Mouse (Mus musculus): ENCODE data around the gene Kirrel3. TPM values are rescaled to one million over a fixed set of nuclear protein-coding genes. Genes with fewer than 3 reads are reported as not detected.

Gene Kirrel3
- total RNA-seq, 2 experiments from 2014 or later = 0.64 to 0.83 TPM

DNA sequence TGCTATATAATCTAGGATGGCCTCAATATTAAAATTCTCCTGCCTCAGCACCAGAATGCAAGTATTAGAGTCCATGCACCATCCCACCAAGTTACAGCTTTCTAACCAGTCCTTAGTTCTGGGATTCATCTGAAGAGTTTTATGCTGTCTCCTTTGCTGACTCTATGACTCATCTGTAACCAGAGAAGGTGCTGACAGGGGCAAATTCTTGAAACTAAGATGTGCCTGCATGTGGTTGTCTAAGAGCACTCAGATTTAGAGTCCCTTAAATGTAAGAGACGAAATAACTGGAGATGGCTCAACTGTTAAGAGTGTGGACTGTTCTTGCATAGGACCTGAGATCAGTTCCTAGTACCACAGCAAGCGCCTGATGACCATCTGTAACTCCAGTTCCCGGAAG, 295.7 kb downstream of the Kirrel3 start:
- intact Hi-C loops (cut with DNase I) = no loop called here

DNA sequence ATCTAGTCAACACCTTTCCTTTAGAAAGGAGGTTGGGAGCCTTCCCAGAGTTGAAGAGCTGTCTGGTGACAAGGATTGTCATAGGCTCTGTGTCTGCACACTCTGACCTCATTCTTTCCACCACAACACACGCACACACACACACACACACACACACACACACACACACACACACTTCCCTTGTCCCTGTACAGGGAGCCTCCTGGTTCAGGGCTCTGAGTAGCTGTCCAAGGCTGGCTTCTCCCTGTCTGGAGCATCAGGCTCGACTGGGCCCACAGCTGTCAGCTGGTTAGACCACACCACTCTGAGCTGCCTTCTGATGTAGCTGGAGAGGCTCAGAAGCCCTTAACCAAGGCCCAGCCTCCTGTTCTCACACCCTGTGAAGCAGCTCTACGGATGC, 302.2 kb downstream of the Kirrel3 start:
- no peak for DNase-seq (ENCODE audit: low spot score)
- intact Hi-C loops (cut with DNase I) = no loop called here

More for the DNA sequence above, 295.7 kb downstream of the Kirrel3 start:
- no peak for DNase-seq (ENCODE audit: low spot score)

- DNase-seq (ENCODE audit: low spot score) = no peak
- intact Hi-C loops (cut with DNase I) = no loop called here
Observed at GRCm38 (mm10) chr9:34795226-34795625, 309.5 kb downstream of the Kirrel3 start.

DNA sequence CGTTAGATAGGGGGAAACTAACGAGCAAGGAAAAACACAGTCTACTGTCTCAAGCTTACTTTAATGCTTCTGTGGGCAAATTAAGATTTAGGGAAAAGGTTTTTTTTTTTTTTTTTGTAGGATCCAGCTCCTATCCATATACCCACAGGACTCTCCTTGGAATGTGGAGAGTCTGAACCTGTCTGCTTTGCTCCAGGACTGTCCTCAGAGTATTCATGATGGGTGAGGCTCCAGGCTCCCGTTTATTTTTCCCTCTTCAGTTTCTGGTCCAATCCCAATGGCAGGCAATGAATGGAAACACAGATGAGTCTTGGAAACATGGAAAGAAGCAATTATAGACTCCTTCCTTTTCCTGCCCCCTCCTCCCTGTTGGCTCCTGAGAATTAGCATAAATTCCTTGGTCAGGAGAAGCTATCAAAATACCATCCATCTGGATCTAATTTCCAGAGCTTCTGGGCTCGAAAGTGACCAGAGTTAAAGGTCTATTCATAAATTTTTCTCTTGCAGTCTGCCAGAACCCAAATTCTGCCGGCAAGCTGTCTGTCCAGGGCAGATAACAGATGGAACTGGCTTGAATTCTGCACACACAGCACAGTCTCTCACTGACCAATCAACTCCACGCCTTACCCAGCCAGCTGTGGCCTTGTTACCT, 312.1 kb downstream of the Kirrel3 start:
- DNase-seq (ENCODE audit: low spot score) = no peak
- intact Hi-C loops (cut with DNase I) = no loop called here

GRCm38 (mm10) chr9:34801662-34802061, 316.0 kb downstream of the Kirrel3 start:
- intact Hi-C loops (cut with DNase I) = no loop called here
- no peak for DNase-seq (ENCODE audit: low spot score)

- intact Hi-C loops (cut with DNase I) = no loop called here
- DNase-seq (ENCODE audit: low spot score) = no peak
Observed at GRCm38 (mm10) chr9:34806854-34807253, 321.2 kb downstream of the Kirrel3 start.

- DNase-seq (ENCODE audit: low spot score) = no peak
- intact Hi-C loops (cut with DNase I) = no loop called here
Observed at GRCm38 (mm10) chr9:34809993-34810513, 324.4 kb downstream of the Kirrel3 start.

- DNase-seq (ENCODE audit: low spot score) = no peak
Observed at GRCm38 (mm10) chr9:34818325-34818976, 332.8 kb downstream of the Kirrel3 start.

DNA sequence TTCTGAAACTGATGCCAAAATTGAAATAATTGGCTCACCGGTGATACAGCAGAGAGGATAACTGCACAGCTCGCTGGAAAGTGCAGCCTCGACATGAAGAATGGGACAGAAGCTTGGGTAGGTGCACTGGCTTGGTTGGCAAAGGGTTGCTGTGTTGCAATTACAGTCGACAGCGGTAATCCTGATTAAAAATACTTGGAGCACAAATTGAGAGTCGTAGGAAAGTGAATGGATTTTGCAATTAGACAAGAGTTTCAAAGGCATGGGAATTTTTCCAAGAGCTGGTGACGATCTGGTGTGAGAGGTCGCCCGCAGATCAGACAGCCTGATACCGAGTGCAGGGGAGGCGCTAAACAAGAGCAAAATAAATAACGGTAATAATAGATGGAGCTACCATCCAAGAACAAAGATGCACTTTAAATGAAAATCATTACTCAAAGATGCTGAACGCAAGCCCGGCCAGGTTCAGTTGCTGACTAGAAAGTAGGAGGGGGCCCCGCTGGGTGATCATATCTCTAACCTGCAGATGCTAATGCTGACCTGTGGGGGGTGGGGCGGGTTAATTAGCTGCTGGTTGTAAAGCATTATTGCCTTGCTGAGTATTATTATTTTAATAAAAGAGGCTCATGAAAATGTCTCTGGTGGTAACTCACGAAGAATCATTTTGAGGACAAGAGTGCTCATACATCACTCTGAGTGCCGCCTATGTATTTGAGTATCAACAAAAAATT, 338.8 kb downstream of the Kirrel3 start:
- intact Hi-C loops (cut with DNase I) = no loop called here
- DNase-seq (ENCODE audit: low spot score) = no peak

More at GRCm38 (mm10) chr9:34818325-34818976, 332.8 kb downstream of the Kirrel3 start:
- intact Hi-C loops (cut with DNase I) = no loop called here

DNA sequence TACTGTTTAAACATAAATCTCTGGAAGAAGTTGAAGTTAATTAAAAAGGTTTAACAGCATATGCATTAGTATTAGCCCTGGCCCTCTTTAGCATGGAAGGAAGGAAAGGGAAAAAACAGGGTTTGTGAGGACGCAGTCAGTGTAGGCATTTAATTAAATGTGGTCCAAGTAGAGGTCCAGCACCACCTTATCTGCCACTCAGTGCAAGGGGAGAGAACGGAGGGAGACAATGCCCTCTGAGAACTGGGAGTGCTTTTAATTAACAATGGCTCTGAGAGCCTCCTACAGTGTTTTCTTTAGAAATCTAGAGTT, 339.4 kb downstream of the Kirrel3 start:
- intact Hi-C loops (cut with DNase I) = no loop called here
- no peak for DNase-seq (ENCODE audit: low spot score)

DNA sequence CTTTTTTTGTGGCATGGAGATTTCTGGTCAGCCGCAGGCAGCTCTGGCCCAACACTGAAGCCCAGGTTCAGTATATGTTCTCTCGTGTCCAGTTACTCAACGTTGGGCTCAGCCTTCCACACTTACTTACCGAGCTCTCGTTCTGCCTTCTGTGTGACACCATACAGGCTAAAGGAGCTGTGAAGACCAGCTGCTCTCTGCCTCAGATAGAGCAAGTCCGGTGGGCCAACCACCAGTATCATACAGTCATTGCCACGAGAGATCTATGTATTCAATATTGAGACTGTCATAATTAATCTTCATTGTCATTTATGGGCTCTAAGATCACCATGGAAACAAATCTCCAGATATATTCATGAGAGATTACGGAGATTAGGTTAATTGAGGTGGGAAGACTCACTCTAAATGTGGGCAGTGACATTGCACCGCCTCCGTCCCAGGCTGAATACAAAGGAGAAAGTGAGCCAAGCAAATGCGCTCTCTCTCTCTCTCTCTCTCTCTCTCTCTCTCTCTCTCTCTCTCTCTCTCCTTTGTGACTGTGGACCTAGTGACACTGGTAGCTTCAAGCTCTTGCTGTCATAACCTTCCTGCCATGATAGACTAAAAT, 339.8 kb downstream of the Kirrel3 start:
- intact Hi-C loops (cut with DNase I) = no loop called here
- DNase-seq (ENCODE audit: low spot score) = no peak

- no peak for DNase-seq (ENCODE audit: low spot score)
- intact Hi-C loops (cut with DNase I) = no loop called here
Observed at GRCm38 (mm10) chr9:34830696-34831095, 345.0 kb downstream of the Kirrel3 start.

GRCm38 (mm10) chr9:34836801-34837200, 351.1 kb downstream of the Kirrel3 start:
- intact Hi-C loops (cut with DNase I) = no loop called here
- DNase-seq (ENCODE audit: low spot score) = no peak

DNA sequence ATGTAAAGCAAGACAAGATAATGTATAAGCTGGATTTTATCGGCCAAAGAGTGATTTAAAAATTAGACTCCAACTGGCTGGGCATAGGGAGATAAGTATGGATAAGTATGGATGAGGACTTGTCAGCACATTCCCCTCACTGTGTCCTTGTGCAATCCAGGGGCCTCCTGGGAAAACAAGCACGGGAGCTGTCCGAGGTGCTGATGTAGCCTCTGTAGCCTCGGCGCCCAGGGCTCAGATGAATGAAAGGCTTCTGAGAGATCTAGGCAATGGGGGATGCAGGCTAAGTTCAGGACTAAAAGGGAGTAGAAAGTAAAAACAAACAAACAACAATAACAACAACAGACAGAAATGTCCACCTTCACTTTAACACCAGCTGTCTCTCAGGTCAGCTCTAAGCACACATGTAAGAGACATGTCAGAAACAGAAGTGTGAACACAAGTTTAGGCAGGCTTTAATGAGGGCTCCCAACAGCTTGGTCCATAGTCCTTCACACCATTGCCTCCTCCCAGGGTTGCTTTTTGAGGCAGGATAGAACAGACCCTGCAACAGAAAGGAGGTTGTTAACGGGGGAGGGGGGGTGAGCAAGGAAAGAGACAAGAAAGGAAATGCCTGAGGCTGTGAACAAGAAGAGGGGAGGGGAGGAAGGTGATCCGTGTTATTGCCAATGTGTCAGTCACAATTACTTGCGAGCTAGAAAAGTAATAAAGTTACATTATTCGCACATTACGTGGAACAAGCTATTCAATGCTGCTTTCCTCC, 352.2 kb downstream of the Kirrel3 start:
- intact Hi-C loops (cut with DNase I) = no loop called here
- no peak for DNase-seq (ENCODE audit: low spot score)

- no peak for DNase-seq (ENCODE audit: low spot score)
- intact Hi-C loops (cut with DNase I) = no loop called here
Observed at GRCm38 (mm10) chr9:34843275-34843965, 357.7 kb downstream of the Kirrel3 start.

GRCm38 (mm10) chr9:34846440-34846839, 360.7 kb downstream of the Kirrel3 start:
- intact Hi-C loops (cut with DNase I) = loop anchor here (2.0 kb wide), 1 partner anchor 348 kb away; no protein-coding TSS in a partner anchor
- no peak for DNase-seq (ENCODE audit: low spot score)

DNA sequence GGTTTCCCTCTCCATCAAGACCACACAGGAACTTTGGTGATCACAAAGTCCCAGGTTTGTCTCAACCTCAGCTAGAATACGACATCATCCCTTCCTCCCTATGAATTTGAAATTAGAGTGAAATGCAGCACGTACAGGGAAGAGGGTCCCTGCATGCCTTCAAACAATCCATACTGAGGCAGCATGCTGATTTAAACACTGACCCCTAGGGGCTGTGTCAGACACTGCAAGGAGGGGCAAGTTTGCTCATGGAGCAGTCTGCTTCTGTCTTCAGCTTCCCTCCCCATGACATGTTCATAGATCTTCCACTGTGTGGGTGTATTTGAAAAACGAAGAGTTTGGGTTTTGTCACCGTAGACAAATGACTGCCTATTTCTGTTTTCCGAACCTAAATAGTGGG, 362.0 kb downstream of the Kirrel3 start:
- intact Hi-C loops (cut with DNase I) = loop anchor here (2.0 kb wide), 1 partner anchor 349 kb away; no protein-coding TSS in a partner anchor
- no peak for DNase-seq (ENCODE audit: low spot score)

DNA sequence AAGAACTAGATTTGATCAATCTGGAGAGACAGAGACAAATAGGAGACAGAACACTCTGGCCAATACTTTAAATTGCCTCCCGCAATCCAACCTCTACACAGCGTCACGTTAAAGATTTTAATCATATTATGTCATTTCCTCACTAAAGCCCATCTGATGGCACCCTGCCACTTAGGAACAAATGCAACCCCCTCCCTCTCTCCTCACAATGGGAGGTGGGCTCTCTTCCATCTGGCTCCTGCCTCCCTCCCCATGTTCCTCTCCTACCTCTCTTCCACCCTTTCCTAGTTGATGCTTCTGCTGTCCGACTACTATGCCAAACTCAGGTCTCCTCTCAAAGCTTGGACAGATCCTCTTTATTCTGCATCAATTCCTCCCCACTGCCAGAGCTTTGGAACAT, 365.4 kb downstream of the Kirrel3 start:
- no peak for DNase-seq (ENCODE audit: low spot score)
- intact Hi-C loops (cut with DNase I) = loop anchor here (10.0 kb wide), 1 partner anchor 314 kb away; no protein-coding TSS in a partner anchor

DNA sequence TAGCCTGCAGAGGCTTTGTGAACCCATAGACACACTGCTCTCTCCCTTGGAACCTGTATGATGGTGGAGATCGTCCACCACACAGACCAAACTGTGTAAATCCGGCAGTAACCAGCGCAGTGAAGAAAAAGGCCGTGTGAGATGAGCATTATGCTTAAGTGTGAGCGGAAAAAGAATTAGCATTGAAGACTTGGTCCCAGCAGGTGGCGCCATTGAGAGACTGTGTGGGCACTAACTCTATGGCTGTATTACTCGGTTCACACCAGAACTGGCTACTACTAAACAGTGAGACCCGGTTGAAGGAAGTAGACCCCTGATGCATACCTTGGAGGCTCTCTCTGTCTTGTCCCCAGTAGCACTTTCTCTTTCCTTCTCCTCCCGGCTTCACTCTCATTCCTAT, 371.9 kb downstream of the Kirrel3 start:
- no peak for DNase-seq (ENCODE audit: low spot score)
- intact Hi-C loops (cut with DNase I) = loop anchor here (10.0 kb wide), 1 partner anchor 307 kb away; no protein-coding TSS in a partner anchor

Data from heart, postnatal 25 days (tissue).